Mouse (Mus musculus) liver, embryonic 14.5 days (tissue): ENCODE data around the gene St5.

Source experiments
- CTCF ChIP-seq: IDR thresholded peaks from 2 replicates; pipeline ENCODE4 v1.5.1; 2016; ENCODE audit warnings: antibody characterized with exemption, low read depth, control low read depth
- EP300 ChIP-seq: IDR thresholded peaks from 2 replicates; pipeline ENCODE4 v1.6.1; 2016; ENCODE audit warnings: antibody characterized with exemption, low read depth

DNA sequence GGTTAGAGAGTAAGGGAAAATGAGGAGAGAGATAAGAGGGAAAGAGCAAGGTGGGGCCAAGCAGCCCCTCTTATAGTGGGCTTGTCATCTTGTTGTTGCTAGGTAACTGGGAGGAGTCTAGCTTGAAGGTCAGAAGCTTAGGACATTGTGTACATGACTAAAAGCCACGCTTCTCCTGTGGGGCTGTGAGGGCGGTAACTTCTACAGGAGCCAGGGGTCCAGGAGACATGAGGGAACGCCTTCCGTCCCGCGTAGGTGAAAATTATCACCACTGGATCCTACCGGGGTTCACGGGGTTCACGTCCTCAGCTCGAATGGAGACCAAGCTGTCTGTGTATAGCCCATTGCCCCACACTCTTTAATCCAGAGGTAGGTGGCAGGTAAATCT lies 8.1 kb downstream of the St5 start:
- TF ChIP-seq CTCF = no peak
- no peak for TF ChIP-seq EP300
